Mouse (Mus musculus): ENCODE measurements at regions not wholly inside any gene's neighbourhood (a gene's known extent, or its start where the extent isn't known, plus 50 kb on each side); places are given as distances from the start of the nearest gene placed in this dataset.

DNA sequence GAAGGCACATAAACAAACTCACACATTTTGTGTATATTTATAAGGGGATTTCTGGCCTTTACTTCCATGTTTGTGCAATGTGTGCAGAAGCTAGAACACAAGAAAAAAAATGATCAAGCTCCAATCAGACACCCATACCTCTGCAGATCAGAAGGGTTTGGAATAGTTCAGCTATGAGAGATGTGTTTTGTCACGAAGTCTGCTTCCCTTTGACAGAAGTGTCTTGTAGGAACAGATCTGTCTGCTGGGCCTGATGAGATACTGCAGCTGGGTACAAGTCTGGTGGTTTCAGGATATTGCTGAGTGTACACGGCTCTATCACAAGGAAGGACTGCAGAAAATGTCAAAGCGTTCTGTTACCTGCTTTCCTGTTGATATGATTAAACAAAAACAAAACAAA is 176.2 kb upstream of the Maf start:
- Histone ChIP-seq H3K4me1 (peaks cover 4% of the 10 kb centered on the region; the same call in 1 of the 2 replicates), H3K9me3 (replicated peaks) (no peaks in the 10 kb centered on the region), H3K36me3 (no peaks in the 10 kb centered on the region), H3K4me3 (no peak overlapping the region), H3K27ac (no peak overlapping the region), H3K27me3 (ENCODE audit: low read depth, poor library complexity, severe bottlenecking) (no peaks in the 10 kb centered on the region)
- DNase-seq (ENCODE audit: low spot score), result no peak
- 78% methylated on average over 3 of the region's 3 CpGs for whole genome bisulfite sequencing

- H3K27ac ChIP-seq, result no peak overlapping the region
- no peak for DNase-seq (ENCODE audit: low spot score)
- peaks cover 4% of the 10 kb centered on the region; the same call in 1 of the 2 replicates for H3K4me1 ChIP-seq
- 94% methylated on average over 8 of the region's 8 CpGs for WGBS
- no peak overlapping the region for H3K4me3 ChIP-seq
- H3K27me3 ChIP-seq (ENCODE audit: low read depth, poor library complexity, severe bottlenecking), result no peaks in the 10 kb centered on the region
- no peaks in the 10 kb centered on the region for H3K36me3 ChIP-seq
- H3K9me3 ChIP-seq (replicated peaks), result no peaks in the 10 kb centered on the region
Measured at GRCm38 (mm10) chr8:115881881-115882280, 174.3 kb upstream of the Maf start.

- Histone ChIP-seq H3K4me3 (no peak overlapping the region), H3K9me3 (replicated peaks) (no peaks in the 10 kb centered on the region), H3K27ac (no peak overlapping the region), H3K27me3 (ENCODE audit: low read depth, poor library complexity, severe bottlenecking) (no peaks in the 10 kb centered on the region), H3K36me3 (no peaks in the 10 kb centered on the region), H3K4me1 (peaks cover 11% of the 10 kb centered on the region; the same call in 1 of the 2 replicates)
- 90% methylated on average over 7 of the region's 7 CpGs for WGBS
- no peak for DNase-seq (ENCODE audit: low spot score)
Measured at GRCm38 (mm10) chr8:115874789-115875188, 167.2 kb upstream of the Maf start.

DNA sequence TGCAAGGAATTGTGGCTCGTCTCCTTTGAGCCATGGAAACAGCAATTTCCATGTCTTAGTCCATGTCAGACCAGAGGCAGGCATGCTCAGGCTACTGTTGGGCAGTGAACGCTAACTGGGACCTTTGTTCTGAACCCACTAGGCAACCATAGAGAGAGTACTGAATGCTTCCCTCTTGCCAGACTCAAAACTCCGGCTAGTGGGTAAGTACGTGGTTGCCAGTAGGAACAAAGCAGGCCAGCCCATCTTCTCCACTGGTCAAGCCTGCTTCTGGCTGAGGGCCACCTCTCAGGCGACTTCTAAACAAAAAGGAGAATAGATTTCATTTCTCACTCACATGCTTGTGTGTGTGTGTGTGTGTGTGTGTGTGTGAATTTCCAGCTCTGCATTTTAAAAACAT is 163.8 kb upstream of the Maf start:
- no peak for DNase-seq (ENCODE audit: low spot score)
- H3K9me3 ChIP-seq (replicated peaks), result no peaks in the 10 kb centered on the region
- peaks cover 11% of the 10 kb centered on the region; the same call in 1 of the 2 replicates for H3K4me1 ChIP-seq
- no peaks in the 10 kb centered on the region for H3K36me3 ChIP-seq
- no peaks in the 10 kb centered on the region for H3K27me3 ChIP-seq (ENCODE audit: low read depth, poor library complexity, severe bottlenecking)
- H3K27ac ChIP-seq, result no peak overlapping the region
- H3K4me3 ChIP-seq, result no peak overlapping the region
- WGBS, result 83% methylated on average over 5 of the region's 5 CpGs

DNA sequence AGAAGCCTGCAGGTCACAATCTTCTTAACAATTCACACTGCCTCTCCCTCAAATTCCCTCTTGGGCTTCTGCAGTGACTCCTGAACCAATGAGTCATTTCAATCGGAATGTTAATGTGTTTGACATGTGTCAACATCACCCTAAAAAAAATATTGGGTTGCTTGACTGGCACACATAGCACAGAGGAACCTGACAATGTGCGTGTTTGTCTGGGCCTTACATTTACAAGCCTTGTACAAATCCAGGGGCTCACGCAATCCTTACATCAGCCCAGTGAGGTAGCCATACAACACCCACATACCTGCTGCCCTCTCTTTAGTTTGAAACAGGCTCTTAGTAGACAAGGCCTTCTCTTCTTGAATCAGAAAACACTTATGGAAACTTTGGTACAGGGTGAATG is 153.8 kb upstream of the Maf start:
- H3K36me3 ChIP-seq, result no peaks in the 10 kb centered on the region

DNA sequence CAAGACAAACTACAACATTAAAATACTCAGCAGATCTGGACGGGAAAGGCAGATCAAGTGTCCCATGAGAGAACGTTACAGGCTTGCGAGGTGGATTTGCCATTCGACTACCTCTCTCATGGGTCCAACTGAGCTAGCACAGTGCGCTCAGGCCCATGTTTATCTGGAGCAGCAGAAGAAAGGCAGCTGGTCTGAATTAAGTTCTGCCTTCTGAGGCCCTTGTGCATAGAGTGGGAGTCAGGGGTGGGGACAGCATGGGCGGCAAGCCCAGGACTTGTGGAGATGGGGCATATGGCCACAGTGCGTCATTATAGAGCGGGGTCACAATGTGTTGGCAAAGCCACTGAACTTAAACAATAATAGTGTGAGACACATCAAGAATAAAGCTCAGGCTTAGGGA is 151.8 kb upstream of the Maf start:
- Histone ChIP-seq H3K4me1 (peaks cover 9% of the 10 kb centered on the region; the same call in 1 of the 2 replicates), H3K27ac (no peak overlapping the region), H3K4me3 (no peak overlapping the region), H3K9me3 (replicated peaks) (no peaks in the 10 kb centered on the region), H3K36me3 (no peaks in the 10 kb centered on the region), H3K27me3 (ENCODE audit: low read depth, poor library complexity, severe bottlenecking) (no peaks in the 10 kb centered on the region)
- 90% methylated on average over 8 of the region's 8 CpGs for WGBS
- no peak for DNase-seq (ENCODE audit: low spot score)

More for the DNA sequence above, 153.8 kb upstream of the Maf start:
- Histone ChIP-seq H3K27ac (no peak overlapping the region), H3K4me1 (peaks cover 9% of the 10 kb centered on the region; the same call in 1 of the 2 replicates), H3K4me3 (no peak overlapping the region), H3K9me3 (replicated peaks) (no peaks in the 10 kb centered on the region), H3K27me3 (ENCODE audit: low read depth, poor library complexity, severe bottlenecking) (no peaks in the 10 kb centered on the region)
- DNase-seq (ENCODE audit: low spot score), result no peak
- WGBS, result 91% methylated on average over 3 of the region's 3 CpGs

- no peaks in the 10 kb centered on the region for H3K4me1 ChIP-seq
- no peak for DNase-seq (ENCODE audit: low spot score)
- H3K9me3 ChIP-seq (replicated peaks), result no peaks in the 10 kb centered on the region
- H3K27me3 ChIP-seq (ENCODE audit: low read depth, poor library complexity, severe bottlenecking), result no peaks in the 10 kb centered on the region
- 95% methylated on average over 10 of the region's 10 CpGs for WGBS
- no peak overlapping the region for H3K4me3 ChIP-seq
- no peaks in the 10 kb centered on the region for H3K36me3 ChIP-seq
- no peak overlapping the region for H3K27ac ChIP-seq
Measured at GRCm38 (mm10) chr8:115856816-115857215, 149.2 kb upstream of the Maf start.

- 81% methylated on average over 8 of the region's 8 CpGs for WGBS
- H3K27ac ChIP-seq, result no peak overlapping the region
- no peak for DNase-seq (ENCODE audit: low spot score)
- H3K4me3 ChIP-seq, result no peak overlapping the region
- H3K9me3 ChIP-seq (replicated peaks), result no peaks in the 10 kb centered on the region
- H3K4me1 ChIP-seq, result no peaks in the 10 kb centered on the region
- H3K36me3 ChIP-seq, result no peaks in the 10 kb centered on the region
- H3K27me3 ChIP-seq (ENCODE audit: low read depth, poor library complexity, severe bottlenecking), result no peaks in the 10 kb centered on the region
Measured at GRCm38 (mm10) chr8:115855934-115856629, 148.5 kb upstream of the Maf start.

GRCm38 (mm10) chr8:115854209-115854900 is 146.8 kb upstream of the Maf start:
- WGBS, result 90% methylated on average over 9 of the region's 9 CpGs
- Histone ChIP-seq H3K9me3 (replicated peaks) (no peaks in the 10 kb centered on the region), H3K4me3 (no peak overlapping the region), H3K36me3 (no peaks in the 10 kb centered on the region), H3K27ac (no peak overlapping the region), H3K4me1 (no peaks in the 10 kb centered on the region), H3K27me3 (ENCODE audit: low read depth, poor library complexity, severe bottlenecking) (no peaks in the 10 kb centered on the region)
- no peak for DNase-seq (ENCODE audit: low spot score)

DNA sequence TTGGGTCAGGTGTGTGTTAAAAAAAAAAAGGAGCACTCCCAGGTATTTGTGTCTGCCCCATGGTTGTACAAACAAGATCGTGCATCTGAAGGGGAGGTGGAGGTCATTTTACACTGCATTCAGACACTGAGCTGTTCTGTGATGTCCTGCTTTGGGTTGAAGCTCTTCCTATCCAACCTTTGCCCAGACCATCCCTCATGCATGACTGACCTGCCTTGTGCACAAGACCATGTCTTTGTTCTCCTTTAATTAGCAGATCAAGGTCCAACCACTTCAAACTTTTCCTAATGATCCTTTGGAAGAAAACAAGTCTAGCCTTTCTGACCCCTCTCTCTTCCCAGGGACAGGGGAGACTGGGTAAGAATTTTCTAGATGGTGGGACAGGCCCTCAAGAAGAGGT is 143.0 kb upstream of the Maf start:
- Histone ChIP-seq H3K4me3 (no peak overlapping the region), H3K9me3 (replicated peaks) (no peaks in the 10 kb centered on the region), H3K27me3 (ENCODE audit: low read depth, poor library complexity, severe bottlenecking) (no peaks in the 10 kb centered on the region), H3K27ac (no peak overlapping the region), H3K4me1 (no peaks in the 10 kb centered on the region), H3K36me3 (no peaks in the 10 kb centered on the region)
- whole genome bisulfite sequencing, result 91% methylated on average over 1 of the region's 1 CpGs
- DNase-seq (ENCODE audit: low spot score), result no peak

- DNase-seq (ENCODE audit: low spot score), result no peak
- no peak overlapping the region for H3K27ac ChIP-seq
- no peak overlapping the region for H3K4me3 ChIP-seq
- no peaks in the 10 kb centered on the region for H3K9me3 ChIP-seq (replicated peaks)
- H3K36me3 ChIP-seq, result no peaks in the 10 kb centered on the region
- H3K27me3 ChIP-seq (ENCODE audit: low read depth, poor library complexity, severe bottlenecking), result no peaks in the 10 kb centered on the region
- no peaks in the 10 kb centered on the region for H3K4me1 ChIP-seq
Measured at GRCm38 (mm10) chr8:115833391-115833790, 125.8 kb upstream of the Maf start.

GRCm38 (mm10) chr8:115831675-115832074 is 124.1 kb upstream of the Maf start:
- H3K27me3 ChIP-seq (ENCODE audit: low read depth, poor library complexity, severe bottlenecking), result no peaks in the 10 kb centered on the region
- no peak overlapping the region for H3K4me3 ChIP-seq
- DNase-seq (ENCODE audit: low spot score), result no peak
- no peaks in the 10 kb centered on the region for H3K9me3 ChIP-seq (replicated peaks)
- no peaks in the 10 kb centered on the region for H3K4me1 ChIP-seq
- WGBS, result 38% methylated on average over 1 of the region's 1 CpGs
- no peaks in the 10 kb centered on the region for H3K36me3 ChIP-seq
- no peak overlapping the region for H3K27ac ChIP-seq

DNA sequence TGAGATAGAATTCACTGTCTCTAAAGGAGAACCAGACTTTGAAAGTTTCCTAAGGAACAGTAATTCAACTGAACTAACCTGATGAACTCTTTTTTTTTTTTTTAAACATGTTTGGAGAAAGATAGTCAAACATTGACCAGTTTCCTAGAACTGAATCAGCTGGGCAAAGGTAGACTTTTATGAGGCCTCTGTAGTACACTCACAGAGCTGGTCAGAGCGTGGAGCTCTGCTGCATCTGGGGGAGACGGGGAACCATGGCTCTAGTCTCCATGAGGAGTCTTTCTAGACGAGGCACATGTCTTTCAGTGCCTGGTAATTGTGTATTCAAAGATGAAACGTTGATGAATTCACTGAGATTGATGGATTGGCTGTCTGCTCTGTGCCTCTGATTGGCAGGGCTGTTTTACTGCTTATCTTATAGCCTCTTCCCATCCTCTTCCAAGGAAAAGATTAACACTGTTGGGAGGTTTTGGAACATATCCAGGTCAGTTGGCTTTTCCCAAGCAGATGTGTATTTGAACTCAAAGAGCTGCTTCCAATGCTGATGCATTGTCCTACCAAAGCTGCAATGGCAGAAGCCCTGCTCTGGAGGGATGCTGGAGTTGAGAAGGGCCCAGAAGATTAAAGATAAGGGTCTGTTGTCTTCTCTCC is 122.5 kb upstream of the Maf start:
- Histone ChIP-seq H3K36me3 (no peaks in the 10 kb centered on the region), H3K4me3 (no peak overlapping the region), H3K27me3 (ENCODE audit: low read depth, poor library complexity, severe bottlenecking) (no peaks in the 10 kb centered on the region), H3K27ac (no peak overlapping the region), H3K9me3 (replicated peaks) (no peaks in the 10 kb centered on the region), H3K4me1 (peaks cover 4% of the 10 kb centered on the region; the same call in 1 of the 2 replicates)
- 71% methylated on average over 4 of the region's 4 CpGs for WGBS
- DNase-seq (ENCODE audit: low spot score), result no peak
